ENCODE assay signal across 9 mouse cellular contexts in genomic region chr10:3633871-3634496, GRCm38 (mm10).
A peak's percentile ranks its signal among the peaks of the same experiment; 100 is the strongest.
DNase-seq lines count a peak whose midpoint lies in the region; ATAC-seq and TF ChIP-seq lines count a peak whose summit lies in the region.
"Had no signal": no experiment of that assay in that cellular context is flagged by ENCODE, and none has a peak within 500 bp of the region (broad histone marks: within the 10 kb centered on the region; RNA-seq: fewer than 3 reads in every experiment).

No protein-coding gene starts in this region.

- no peak overlapping the region for H3K4me3 ChIP-seq in intestine, postnatal 0 days (ENCODE audit: low read depth, low read length)

- no peak for TF ChIP-seq CTCF in intestine, postnatal 0 days (IDR thresholded peaks at IDR 0.05; ENCODE audit: low read depth)

- no peaks in the 10 kb centered on the region for H3K27me3 ChIP-seq in intestine, postnatal 0 days (replicated peaks; ENCODE audit: control insufficient read depth, insufficient read depth, low read length)
- H3K27me3 ChIP-seq: Patski had no signal

- H3K36me3 ChIP-seq in intestine, postnatal 0 days (ENCODE audit: control insufficient read depth, insufficient read depth), result no peaks in the 10 kb centered on the region

- H3K4me2 ChIP-seq in intestine, postnatal 0 days (replicated peaks; ENCODE audit: low read depth), result no peak overlapping the region

- no peak overlapping the region for H3K9ac ChIP-seq in intestine, postnatal 0 days (ENCODE audit: low read depth, low read length)

- no peaks in the 10 kb centered on the region for H3K4me1 ChIP-seq in intestine, postnatal 0 days (replicated peaks; ENCODE audit: control insufficient read depth, insufficient read depth, low read length)

- H3K9me3 ChIP-seq in intestine, postnatal 0 days (ENCODE audit: control insufficient read depth), result no peaks in the 10 kb centered on the region

- ATAC-seq in intestine, postnatal 0 days, result peak; percentile 45; the same call in 1 of the 2 replicates
- ATAC-seq: Patski had no signal

- WGBS in intestine, postnatal 0 days, result 39% methylated on average over 5 of the region's 5 CpGs

- H3K27ac ChIP-seq in intestine, postnatal 0 days (ENCODE audit: low read depth, low read length), result peak overlapping the region; percentile 41

- peak; percentile 18 for DNase-seq in retina, postnatal 1 day
- DNase-seq in retina, embryonic 14.5 days (ENCODE audit: low spot score), result no peak
- DNase-seq in gastrocnemius, postnatal 10 days, result peak; percentile 16
- peak; percentile 31 for DNase-seq in lung, postnatal 14 days
- no peak for DNase-seq in neural tube, embryonic 10.5 days (ENCODE audit: extremely low spot score, low spot score)
- no peak for DNase-seq in layer of hippocampus, adult 9-11 months
- DNase-seq in T-cell, adult 2 months (ENCODE audit: low spot score), result no peak

Comparison
In these comparisons a context has a peak if more than half of its experiments do, and no peak if none do; other contexts are left out.
1. DNase-seq: peak in retina, postnatal 1 day (single experiment), gastrocnemius, postnatal 10 days (single experiment) and lung, postnatal 14 days (single experiment); none in retina, embryonic 14.5 days (single experiment), neural tube, embryonic 10.5 days (single experiment), layer of hippocampus, adult 9-11 months (single experiment) and T-cell, adult 2 months (single experiment).